Mouse (Mus musculus): ENCODE measurements around the gene Zfp316. TPM values are rescaled to one million over a fixed set of nuclear protein-coding genes. Genes with fewer than 3 reads are reported as not detected.

Gene Zfp316
- polyA plus RNA-seq, 1 experiment, result 4.5 TPM

DNA sequence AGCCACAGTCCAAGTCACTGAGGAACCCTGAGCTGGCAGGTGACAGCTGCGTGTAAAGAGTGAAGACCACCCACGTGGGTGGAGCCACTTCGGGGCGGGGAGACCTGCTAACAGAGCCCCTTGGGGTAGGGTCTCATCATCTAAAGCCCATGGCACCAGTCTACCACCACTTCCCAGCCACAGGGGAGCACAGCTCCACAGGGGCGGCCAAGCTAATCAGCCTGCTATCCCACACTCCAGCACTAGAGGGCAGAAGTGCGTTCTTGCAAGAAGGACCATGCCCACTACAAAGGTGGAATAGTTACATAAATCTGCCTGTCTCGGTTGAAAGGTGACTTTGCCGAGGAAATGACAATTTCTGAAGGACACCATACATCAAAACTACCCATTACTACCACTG lies 42.1 kb upstream of the Zfp316 start:
- TF ChIP-seq POLR2A (IDR thresholded peaks at IDR 0.05; ENCODE audit: low read depth, low read length) (no peak), CTCF (conservative IDR thresholded peaks at IDR 0.05; ENCODE audit: insufficient read depth, insufficient read length, low read depth, low read length) (peak; percentile 88)
- Histone ChIP-seq H3K4me1 (ENCODE audit: control insufficient read depth, insufficient read depth, low read length) (peaks cover 8% of the 10 kb centered on the region; the same call in 1 of the 2 replicates), H3K27ac (ENCODE audit: insufficient read depth, low read depth, low read length) (no peak overlapping the region)

DNA sequence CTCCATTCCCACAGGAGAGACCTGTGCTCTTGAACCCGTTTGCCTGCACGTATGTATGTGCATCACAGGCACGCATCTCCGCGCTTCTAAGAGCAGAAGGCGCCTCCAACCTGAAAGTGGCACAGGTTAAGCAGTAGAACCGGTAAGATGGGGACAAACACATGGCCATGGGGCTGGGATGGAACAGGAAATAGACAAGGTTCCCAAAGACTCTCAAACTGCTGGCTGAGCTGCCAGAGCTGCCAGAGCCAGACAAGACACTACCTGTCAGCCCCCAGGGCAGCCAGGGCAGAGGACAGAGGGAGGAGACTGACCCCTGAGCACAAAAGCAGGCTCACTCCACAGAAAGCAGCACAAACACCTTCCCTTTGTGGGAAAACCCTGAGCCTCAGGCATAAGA lies 40.1 kb upstream of the Zfp316 start:
- peaks cover 4% of the 10 kb centered on the region; the same call in 1 of the 2 replicates for H3K4me1 ChIP-seq (ENCODE audit: control insufficient read depth, insufficient read depth, low read length)
- no peak overlapping the region for H3K4me3 ChIP-seq (ENCODE audit: insufficient read depth, low read depth, low read length)
- no peak for DNase-seq
- no peak overlapping the region for H3K27ac ChIP-seq (ENCODE audit: insufficient read depth, low read depth, low read length)
- no peaks in the 10 kb centered on the region; the same call in 1 of the 2 replicates for H3K36me3 ChIP-seq (ENCODE audit: control insufficient read depth, insufficient read depth, low read length)
- H3K27me3 ChIP-seq (replicated peaks; ENCODE audit: control insufficient read depth, insufficient read depth, low read length), result no peaks in the 10 kb centered on the region
- WGBS, result 96% methylated on average over 7 of the region's 7 CpGs
- TF ChIP-seq POLR2A (IDR thresholded peaks at IDR 0.05; ENCODE audit: low read depth, low read length) (no peak), CTCF (conservative IDR thresholded peaks at IDR 0.05; ENCODE audit: insufficient read depth, insufficient read length, low read depth, low read length) (no peak)

More for the DNA sequence above, 42.1 kb upstream of the Zfp316 start:
- Histone ChIP-seq H3K36me3 (ENCODE audit: control insufficient read depth, insufficient read depth, low read length) (no peaks in the 10 kb centered on the region; the same call in 1 of the 2 replicates), H3K27me3 (replicated peaks; ENCODE audit: control insufficient read depth, insufficient read depth, low read length) (no peaks in the 10 kb centered on the region), H3K4me3 (ENCODE audit: insufficient read depth, low read depth, low read length) (no peak overlapping the region)
- 51% methylated on average over 8 of the region's 8 CpGs for WGBS
- peak; percentile 82 for DNase-seq

DNA sequence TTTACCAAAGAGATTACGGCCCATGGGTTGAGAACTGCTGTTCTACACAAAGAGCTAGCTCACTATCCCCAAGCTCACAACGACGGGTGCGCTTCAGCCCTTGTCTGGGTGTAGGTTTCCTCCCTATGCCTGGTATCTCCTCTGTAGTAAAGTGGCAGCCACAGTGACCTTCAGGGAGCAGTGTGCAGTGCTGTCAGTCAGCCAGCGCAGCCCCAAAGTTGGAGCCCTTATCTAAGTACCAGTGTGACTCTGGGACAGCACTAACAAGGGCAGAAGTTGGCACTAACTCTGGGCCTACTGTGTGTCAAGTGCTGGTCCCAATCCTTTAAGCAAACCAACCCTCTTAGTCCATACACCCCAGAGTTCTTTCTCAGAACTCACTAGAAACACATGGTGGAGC lies 39.0 kb upstream of the Zfp316 start:
- 0 out of 2 replicates have a peak, but pooled peaks cover 3% of the 10 kb centered on the region for H3K4me1 ChIP-seq (ENCODE audit: control insufficient read depth, insufficient read depth, low read length)
- no peak overlapping the region for H3K27ac ChIP-seq (ENCODE audit: insufficient read depth, low read depth, low read length)
- H3K4me3 ChIP-seq (ENCODE audit: insufficient read depth, low read depth, low read length), result no peak overlapping the region
- H3K36me3 ChIP-seq (ENCODE audit: control insufficient read depth, insufficient read depth, low read length), result no peaks in the 10 kb centered on the region; the same call in 1 of the 2 replicates
- no peak for DNase-seq
- WGBS, result 92% methylated on average over 5 of the region's 5 CpGs
- H3K27me3 ChIP-seq (replicated peaks; ENCODE audit: control insufficient read depth, insufficient read depth, low read length), result no peaks in the 10 kb centered on the region
- no peak for TF ChIP-seq POLR2A (IDR thresholded peaks at IDR 0.05; ENCODE audit: low read depth, low read length)
- TF ChIP-seq CTCF (conservative IDR thresholded peaks at IDR 0.05; ENCODE audit: insufficient read depth, insufficient read length, low read depth, low read length), result no peak

DNA sequence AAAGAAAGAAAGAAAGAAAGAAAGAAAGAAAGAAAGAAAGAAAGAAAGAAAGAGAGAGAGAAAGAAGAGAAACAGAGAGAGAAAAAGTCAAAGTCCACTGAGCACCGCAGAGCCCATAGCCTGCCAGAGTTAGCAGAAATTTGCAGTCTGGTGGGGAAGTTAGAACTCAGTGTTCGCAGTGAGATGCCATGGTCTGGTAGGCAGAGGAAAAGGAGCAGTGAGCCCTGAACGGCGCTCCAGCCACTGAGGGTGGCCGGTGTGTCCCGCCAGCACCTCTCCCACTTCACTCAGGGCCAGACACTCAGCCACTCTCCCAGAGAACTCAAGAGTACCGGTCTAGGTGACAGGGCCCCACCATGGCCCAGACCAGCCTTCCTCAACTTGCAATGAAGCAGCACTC lies 34.4 kb upstream of the Zfp316 start:
- H3K27me3 ChIP-seq (replicated peaks; ENCODE audit: control insufficient read depth, insufficient read depth, low read length), result no peaks in the 10 kb centered on the region
- no peak for TF ChIP-seq CTCF (conservative IDR thresholded peaks at IDR 0.05; ENCODE audit: insufficient read depth, insufficient read length, low read depth, low read length)
- TF ChIP-seq POLR2A (IDR thresholded peaks at IDR 0.05; ENCODE audit: low read depth, low read length), result no peak
- no peaks in the 10 kb centered on the region; the same call in 1 of the 2 replicates for H3K36me3 ChIP-seq (ENCODE audit: control insufficient read depth, insufficient read depth, low read length)

DNA sequence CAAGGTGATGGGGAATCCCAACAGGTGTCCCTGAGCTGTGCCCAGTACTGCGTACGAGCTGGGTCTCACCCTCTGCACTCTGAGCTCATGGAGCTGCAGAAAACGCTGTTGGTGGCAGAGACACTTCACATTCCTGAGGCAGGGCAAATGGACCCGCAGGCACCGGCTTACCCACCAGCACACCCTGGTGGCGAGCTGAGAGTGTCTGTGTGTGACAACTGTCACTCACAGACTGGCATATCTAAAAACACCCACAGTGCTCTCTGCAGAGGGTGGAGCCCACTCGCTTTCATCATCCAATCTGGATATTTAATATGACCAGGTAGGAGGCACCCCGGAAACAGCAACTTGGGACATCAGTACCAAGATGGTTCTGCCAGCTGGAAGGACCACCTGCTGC lies 31.5 kb upstream of the Zfp316 start:
- Histone ChIP-seq H3K4me1 (ENCODE audit: control insufficient read depth, insufficient read depth, low read length) (0 out of 2 replicates have a peak, but pooled peaks cover 3% of the 10 kb centered on the region), H3K4me3 (ENCODE audit: insufficient read depth, low read depth, low read length) (no peak overlapping the region), H3K27ac (ENCODE audit: insufficient read depth, low read depth, low read length) (no peak overlapping the region), H3K27me3 (replicated peaks; ENCODE audit: control insufficient read depth, insufficient read depth, low read length) (no peaks in the 10 kb centered on the region), H3K36me3 (ENCODE audit: control insufficient read depth, insufficient read depth, low read length) (no peaks in the 10 kb centered on the region)
- TF ChIP-seq POLR2A (IDR thresholded peaks at IDR 0.05; ENCODE audit: low read depth, low read length), result no peak
- TF ChIP-seq CTCF (conservative IDR thresholded peaks at IDR 0.05; ENCODE audit: insufficient read depth, insufficient read length, low read depth, low read length), result peak; percentile 43; the same call in 1 of the 2 replicates
- peak; percentile 19 for DNase-seq
- 67% methylated on average over 8 of the region's 8 CpGs for WGBS

More for the DNA sequence above, 34.4 kb upstream of the Zfp316 start:
- WGBS, result 45% methylated on average over 7 of the region's 7 CpGs
- no peak overlapping the region for H3K4me3 ChIP-seq (ENCODE audit: insufficient read depth, low read depth, low read length)
- 0 out of 2 replicates have a peak, but pooled peaks cover 3% of the 10 kb centered on the region for H3K4me1 ChIP-seq (ENCODE audit: control insufficient read depth, insufficient read depth, low read length)
- DNase-seq, result peak; percentile 56
- no peak overlapping the region for H3K27ac ChIP-seq (ENCODE audit: insufficient read depth, low read depth, low read length)

DNA sequence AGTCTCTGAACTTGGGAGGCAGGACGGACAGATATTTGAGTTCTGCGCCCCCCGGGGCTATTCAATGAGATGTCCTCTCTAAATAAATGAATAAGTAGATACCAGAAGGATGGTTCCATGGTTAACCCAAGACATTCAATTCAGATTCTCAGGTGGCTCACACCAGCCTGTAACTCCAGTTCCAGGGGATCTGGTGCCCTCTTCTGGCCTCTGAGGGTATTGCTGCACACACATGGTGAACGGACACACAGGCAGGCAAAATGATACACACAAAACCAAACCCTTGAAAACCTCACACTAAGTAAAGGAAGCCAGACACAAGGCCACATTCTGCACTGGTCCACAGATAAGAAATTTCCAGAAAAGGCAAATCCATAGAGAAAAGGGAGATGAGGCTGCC lies 29.9 kb upstream of the Zfp316 start:
- no peaks in the 10 kb centered on the region for H3K36me3 ChIP-seq (ENCODE audit: control insufficient read depth, insufficient read depth, low read length)
- 0 out of 2 replicates have a peak, but pooled peaks cover 3% of the 10 kb centered on the region for H3K4me1 ChIP-seq (ENCODE audit: control insufficient read depth, insufficient read depth, low read length)
- 84% methylated on average over 4 of the region's 4 CpGs for WGBS
- no peak overlapping the region for H3K27ac ChIP-seq (ENCODE audit: insufficient read depth, low read depth, low read length)
- TF ChIP-seq POLR2A (IDR thresholded peaks at IDR 0.05; ENCODE audit: low read depth, low read length) (no peak), CTCF (conservative IDR thresholded peaks at IDR 0.05; ENCODE audit: insufficient read depth, insufficient read length, low read depth, low read length) (peak; percentile 75)
- H3K4me3 ChIP-seq (ENCODE audit: insufficient read depth, low read depth, low read length), result no peak overlapping the region
- peak; percentile 66 for DNase-seq
- no peaks in the 10 kb centered on the region for H3K27me3 ChIP-seq (replicated peaks; ENCODE audit: control insufficient read depth, insufficient read depth, low read length)

DNA sequence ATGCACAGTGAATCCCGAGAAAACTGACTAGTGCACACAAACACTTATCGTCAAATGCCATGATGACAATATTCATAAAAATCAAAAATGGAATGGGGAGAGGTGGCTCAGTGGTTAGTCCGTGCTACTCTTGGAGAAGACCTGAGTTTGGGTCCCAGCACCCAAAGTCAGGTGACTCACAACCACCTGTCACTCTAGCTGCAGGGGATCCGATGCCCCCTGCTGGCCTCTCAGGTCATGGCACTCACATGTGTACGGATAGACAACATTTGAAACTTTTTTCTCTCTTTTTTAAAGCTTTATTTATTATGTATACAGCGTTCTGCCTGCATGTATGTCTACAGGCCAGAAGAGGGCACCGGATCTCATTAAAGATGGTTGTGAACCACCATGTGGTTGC lies 28.6 kb upstream of the Zfp316 start:
- no peak for TF ChIP-seq POLR2A (IDR thresholded peaks at IDR 0.05; ENCODE audit: low read depth, low read length)
- TF ChIP-seq CTCF (conservative IDR thresholded peaks at IDR 0.05; ENCODE audit: insufficient read depth, insufficient read length, low read depth, low read length), result 0 out of 2 replicates have a peak, but pooled peaks have one; percentile 20
- 95% methylated on average over 7 of the region's 7 CpGs for WGBS
- Histone ChIP-seq H3K4me3 (ENCODE audit: insufficient read depth, low read depth, low read length) (no peak overlapping the region), H3K36me3 (ENCODE audit: control insufficient read depth, insufficient read depth, low read length) (no peaks in the 10 kb centered on the region), H3K27ac (ENCODE audit: insufficient read depth, low read depth, low read length) (no peak overlapping the region), H3K27me3 (replicated peaks; ENCODE audit: control insufficient read depth, insufficient read depth, low read length) (no peaks in the 10 kb centered on the region), H3K4me1 (ENCODE audit: control insufficient read depth, insufficient read depth, low read length) (no peaks in the 10 kb centered on the region)
- no peak for DNase-seq
